Mouse (Mus musculus) yolk sac, embryonic 10.5 days (tissue): ENCODE data around the gene Gm20605.

Source experiments
- DNase-seq: peaks from one replicate; pipeline ENCODE4 v3.0.0-alpha.2; 2017; ENCODE audit warnings: low spot score

Gm20605 gene

GRCm38 (mm10) chr5:137628498-137629305 is at the start of gene Gm20605, which contains the start of the genes Fbxo24 and Lrch4:
Gm20605 (plus strand) TSS chr5:137629175.
Fbxo24 (minus strand) TSS chr5:137629002.
Lrch4 (plus strand) TSS chr5:137629121.
- peak; percentile 100 for DNase-seq

GRCm38 (mm10) chr5:137580246-137580645 is 48.7 kb upstream of the Gm20605 start:
- no peak for DNase-seq

GRCm38 (mm10) chr5:137582702-137583101 is 46.3 kb upstream of the Gm20605 start:
- peak; percentile 21 for DNase-seq

GRCm38 (mm10) chr5:137583670-137584169 is 45.3 kb upstream of the Gm20605 start:
- DNase-seq: peak; percentile 47

GRCm38 (mm10) chr5:137584976-137585375 is 44.0 kb upstream of the Gm20605 start:
- DNase-seq: no peak

GRCm38 (mm10) chr5:137590507-137590906 is 38.5 kb upstream of the Gm20605 start:
- no peak for DNase-seq

- DNase-seq: no peak
Observed at GRCm38 (mm10) chr5:137595921-137596320, 33.1 kb upstream of the Gm20605 start.

GRCm38 (mm10) chr5:137596601-137597261 is 32.2 kb upstream of the Gm20605 start:
- no peak for DNase-seq

- DNase-seq: no peak
Observed at GRCm38 (mm10) chr5:137597625-137598024, 31.4 kb upstream of the Gm20605 start.

- no peak for DNase-seq
Observed at GRCm38 (mm10) chr5:137598100-137598826, 30.7 kb upstream of the Gm20605 start.

GRCm38 (mm10) chr5:137599600-137599999 is 29.4 kb upstream of the Gm20605 start:
- no peak for DNase-seq

GRCm38 (mm10) chr5:137600281-137600618 is 28.7 kb upstream of the Gm20605 start:
- no peak for DNase-seq

GRCm38 (mm10) chr5:137600619-137601364 is 28.2 kb upstream of the Gm20605 start, which contains the start of gene Mospd3:
Mospd3 (minus strand) TSS chr5:137601058.
- peak; percentile 97 for DNase-seq

- peak; percentile 34 for DNase-seq
Observed at GRCm38 (mm10) chr5:137601365-137601729, 27.6 kb upstream of the Gm20605 start.

GRCm38 (mm10) chr5:137607860-137608653 is 20.9 kb upstream of the Gm20605 start:
- no peak for DNase-seq

GRCm38 (mm10) chr5:137608654-137609190 is 20.3 kb upstream of the Gm20605 start:
- DNase-seq: no peak

- no peak for DNase-seq
Observed at GRCm38 (mm10) chr5:137609292-137609691, 19.7 kb upstream of the Gm20605 start.

GRCm38 (mm10) chr5:137610056-137610455 is 18.9 kb upstream of the Gm20605 start:
- no peak for DNase-seq

GRCm38 (mm10) chr5:137610548-137611244 is 18.3 kb upstream of the Gm20605 start:
- DNase-seq: peak; percentile 82

- peak; percentile 63 for DNase-seq
Observed at GRCm38 (mm10) chr5:137611245-137611602, 17.8 kb upstream of the Gm20605 start.
